Mouse (Mus musculus) layer of hippocampus, adult 2 months (tissue): ENCODE results near the gene Gpr19. TPM values are rescaled to one million over a fixed set of nuclear protein-coding genes. Genes with fewer than 3 reads are reported as not detected.

ENCODE experiments used
- DNase-seq, 2 experiments: peaks; one replicate each; pipeline ENCODE4 v3.0.0; 2022; ENCODE audit warnings: low spot score in 2 of 2
- H3K27ac ChIP-seq: fragments of 200-600 bp; 2 replicates; pipeline ENCODE4 v1.8.1; 2022
- H3K4me3 ChIP-seq: fragments of 200-600 bp; 2 replicates; pipeline ENCODE4 v1.8.1; 2022; ENCODE audit warnings: mild to moderate bottlenecking
- CTCF ChIP-seq: fragments of 200-600 bp; conservative IDR thresholded peaks from 2 replicates; pipeline ENCODE4 v1.8.1; 2022; ENCODE audit warnings: antibody characterized with exemption, mild to moderate bottlenecking, moderate library complexity
- total RNA-seq, 2 experiments: library from RNA; stranded (reverse); gene quantifications; 2 replicates each; pipeline ENCODE4 v1.2.3; 2021

Gpr19 gene
- total RNA-seq, 2 experiments from 2014 or later, result 22.0 to 27.4 TPM

DNA sequence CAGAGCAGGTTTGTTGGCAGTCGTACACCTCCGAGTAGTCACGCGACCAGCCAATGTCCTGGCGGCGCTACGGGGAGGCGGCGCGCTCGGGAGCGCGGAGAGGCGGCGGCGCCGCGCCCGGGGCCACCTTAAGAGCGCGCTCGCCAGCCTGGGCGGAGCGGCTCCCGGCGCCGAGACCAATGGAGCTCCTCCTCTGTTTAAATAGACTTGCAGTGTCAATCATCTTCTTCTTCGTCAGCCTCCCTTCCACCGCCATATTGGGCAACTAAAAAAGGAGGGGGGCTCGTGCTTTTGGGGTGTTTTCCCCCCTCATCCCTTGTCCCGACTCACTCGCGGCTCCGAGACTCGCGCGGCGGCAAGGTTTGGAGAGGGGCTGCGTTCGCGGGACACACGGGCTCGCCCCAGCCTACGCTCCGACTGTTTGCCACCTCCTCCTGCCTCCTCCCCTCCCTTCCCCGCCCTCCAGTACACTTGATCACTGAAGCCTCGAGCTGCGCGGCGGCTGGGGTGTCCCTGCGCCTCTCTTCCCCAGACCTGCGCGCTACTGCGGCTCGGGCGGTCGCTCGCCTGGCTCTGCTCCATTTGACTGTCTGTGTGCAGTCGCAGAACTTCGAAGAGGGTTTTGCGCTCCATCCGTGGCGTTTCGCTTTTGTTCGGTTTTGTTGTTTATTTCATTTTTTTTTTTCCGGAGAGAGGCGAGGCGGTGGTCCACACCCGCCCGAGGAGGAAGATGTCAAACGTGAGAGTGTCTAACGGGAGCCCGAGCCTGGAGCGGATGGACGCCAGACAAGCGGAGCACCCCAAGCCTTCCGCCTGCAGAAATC, 22.0 kb upstream of the Gpr19 start, which contains the start of gene Cdkn1b:
Gene Cdkn1b (plus strand): TSS at position 212 of the 824 bp plus-strand sequence.
- peak within 1 kb of the TSS; percentile 100 for H3K27ac ChIP-seq
- peak; percentile 46 for TF ChIP-seq CTCF

DNA sequence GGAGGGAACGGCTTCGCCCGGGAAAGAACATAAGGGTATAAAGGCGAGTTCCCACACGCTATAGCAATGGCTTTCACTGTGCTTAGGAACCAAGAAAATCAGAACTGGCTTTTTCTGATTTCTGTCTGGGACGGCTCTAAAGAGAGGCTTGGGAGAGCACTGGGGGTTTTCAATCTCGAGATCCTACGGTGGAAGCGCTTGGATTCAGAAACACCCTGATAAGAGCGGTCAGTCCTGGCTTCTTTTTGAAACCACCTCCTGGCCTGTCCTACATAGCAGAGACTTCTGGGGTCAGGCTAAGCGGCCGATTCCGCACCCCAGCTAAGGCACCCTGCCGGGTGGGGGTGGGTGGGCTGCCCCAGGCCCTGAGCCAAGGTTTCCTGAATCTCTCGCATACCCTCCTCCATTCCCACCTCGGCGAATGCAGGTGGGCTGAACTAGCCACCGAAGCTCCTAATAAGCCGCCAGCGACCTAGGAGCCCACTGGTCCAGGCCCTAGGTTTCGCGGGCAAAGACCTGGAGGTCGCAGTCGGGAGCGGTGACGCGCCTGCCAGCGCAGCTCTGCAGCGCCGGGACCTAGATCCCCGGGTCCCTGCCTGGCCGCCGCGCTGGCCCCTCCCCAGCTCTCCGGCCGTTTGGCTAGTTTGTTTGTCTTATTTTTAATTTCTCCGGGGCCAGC, 21.3 kb upstream of the Gpr19 start:
- Histone ChIP-seq H3K4me3 (peak overlapping the region; percentile 98), H3K27ac (peak overlapping the region; percentile 100)
- no peak for DNase-seq
- no peak for TF ChIP-seq CTCF

More for the DNA sequence above, 22.0 kb upstream of the Gpr19 start, which contains the start of gene Cdkn1b:
- peak within 1 kb of the TSS; percentile 98 for H3K4me3 ChIP-seq
- peak; percentile 87 to 92 for DNase-seq

DNA sequence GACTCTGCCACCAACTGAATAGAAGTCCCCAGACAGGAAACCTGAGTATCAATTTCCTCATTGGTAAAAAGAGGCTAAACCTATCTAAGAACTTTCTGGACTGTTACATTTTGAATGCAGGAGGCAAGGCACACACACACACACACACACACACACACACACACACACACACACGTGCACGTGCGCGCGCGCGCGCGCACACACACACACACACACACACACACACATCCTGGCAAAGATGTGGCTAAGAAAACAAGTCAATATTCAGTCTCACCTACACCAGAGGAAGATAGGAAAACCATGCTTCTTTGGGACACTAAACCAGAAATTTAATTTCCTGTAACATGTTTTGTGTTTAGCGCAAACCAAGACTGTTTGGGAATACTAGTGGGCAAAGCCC, 20.4 kb upstream of the Gpr19 start:
- H3K27ac ChIP-seq, result no peak overlapping the region
- TF ChIP-seq CTCF, result no peak
- no peak for DNase-seq
- H3K4me3 ChIP-seq, result no peak overlapping the region

DNA sequence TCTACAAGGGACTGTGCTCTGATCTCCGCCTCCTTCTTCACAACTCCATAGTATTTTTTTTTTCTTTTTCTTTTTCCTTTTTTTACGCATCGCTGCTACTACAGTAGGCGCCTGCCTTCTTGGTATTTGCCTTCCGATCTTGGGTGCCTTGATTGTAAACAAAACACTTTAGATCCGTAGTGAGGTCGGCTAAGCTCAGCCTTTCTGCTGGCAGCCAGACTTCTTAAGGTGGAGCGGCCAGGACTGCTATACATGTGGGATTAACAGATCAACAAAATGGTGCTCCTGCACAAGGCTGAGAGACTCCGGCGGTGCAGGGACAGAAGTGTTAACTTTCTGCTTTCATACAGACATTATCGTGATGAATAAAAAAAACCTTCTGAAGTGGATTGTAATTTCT, 18.7 kb upstream of the Gpr19 start:
- peak overlapping the region; percentile 53 for H3K4me3 ChIP-seq
- peak overlapping the region; percentile 80 for H3K27ac ChIP-seq
- TF ChIP-seq CTCF, result no peak
- peak in 1 of 2 experiments; percentile 23 for DNase-seq

DNA sequence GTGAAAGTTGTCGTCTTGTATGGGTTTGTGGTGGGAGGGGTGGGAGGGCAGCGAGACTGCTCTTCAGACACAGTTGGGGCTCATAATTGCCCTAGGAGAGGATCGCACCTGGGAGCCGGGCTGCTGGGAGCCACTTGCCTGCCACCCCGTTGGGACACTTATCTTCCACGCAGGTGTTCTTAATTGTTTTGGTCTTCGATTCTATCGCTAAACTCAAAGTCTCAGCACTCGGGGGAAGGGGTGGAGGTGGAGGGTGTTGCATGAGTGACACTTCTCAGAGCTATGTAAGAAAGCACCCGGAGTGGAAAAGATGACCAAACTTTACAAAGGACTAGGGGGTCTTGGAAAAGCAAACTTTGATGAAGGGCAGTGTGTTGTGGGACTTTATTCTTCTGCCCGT, 18.3 kb upstream of the Gpr19 start:
- Histone ChIP-seq H3K27ac (peak overlapping the region; percentile 80), H3K4me3 (peak overlapping the region; percentile 53)
- no peak for DNase-seq
- TF ChIP-seq CTCF, result no peak

DNA sequence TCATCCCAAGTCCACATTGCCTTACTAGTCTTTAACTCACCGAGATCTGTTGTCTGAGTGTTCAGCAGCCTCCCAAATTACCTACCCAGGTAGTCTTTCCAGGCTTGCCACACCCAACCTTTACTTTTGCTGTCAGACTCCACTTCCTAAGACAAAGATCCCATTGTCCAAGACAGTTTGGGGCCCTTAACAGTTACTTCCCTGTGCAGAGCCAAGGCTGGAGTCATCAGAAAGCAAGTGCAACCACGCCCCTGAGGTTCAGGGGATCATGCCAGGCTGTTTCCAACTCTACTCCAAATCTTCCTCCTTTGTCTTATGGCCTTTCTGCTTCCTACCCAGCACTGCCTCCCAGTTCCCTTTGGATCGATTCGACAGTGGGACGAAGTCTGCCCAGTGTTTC, 16.1 kb upstream of the Gpr19 start:
- no peak for DNase-seq
- TF ChIP-seq CTCF, result no peak
- H3K27ac ChIP-seq, result no peak overlapping the region
- no peak overlapping the region for H3K4me3 ChIP-seq

DNA sequence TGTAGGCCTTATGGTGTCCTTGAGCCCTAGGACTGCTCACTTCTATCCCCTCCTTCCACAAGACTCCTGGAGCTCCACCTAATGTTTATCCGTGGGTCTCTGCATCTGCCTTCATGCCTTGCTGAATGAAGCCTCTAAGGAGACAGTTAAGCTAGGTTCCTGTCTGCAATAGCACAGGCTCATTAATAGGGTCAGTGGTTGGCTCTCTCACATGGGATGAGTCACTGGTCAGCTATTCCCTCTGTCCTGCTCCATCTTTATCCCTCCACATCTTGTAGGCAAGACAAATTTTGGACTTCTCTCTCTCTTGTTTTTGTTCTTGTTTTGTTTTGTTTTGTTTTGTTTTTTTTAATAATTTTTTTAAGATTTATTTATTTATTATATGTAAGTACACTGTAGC, 7.4 kb upstream of the Gpr19 start:
- no peak for DNase-seq
- H3K4me3 ChIP-seq, result no peak overlapping the region
- no peak for TF ChIP-seq CTCF
- H3K27ac ChIP-seq, result no peak overlapping the region

DNA sequence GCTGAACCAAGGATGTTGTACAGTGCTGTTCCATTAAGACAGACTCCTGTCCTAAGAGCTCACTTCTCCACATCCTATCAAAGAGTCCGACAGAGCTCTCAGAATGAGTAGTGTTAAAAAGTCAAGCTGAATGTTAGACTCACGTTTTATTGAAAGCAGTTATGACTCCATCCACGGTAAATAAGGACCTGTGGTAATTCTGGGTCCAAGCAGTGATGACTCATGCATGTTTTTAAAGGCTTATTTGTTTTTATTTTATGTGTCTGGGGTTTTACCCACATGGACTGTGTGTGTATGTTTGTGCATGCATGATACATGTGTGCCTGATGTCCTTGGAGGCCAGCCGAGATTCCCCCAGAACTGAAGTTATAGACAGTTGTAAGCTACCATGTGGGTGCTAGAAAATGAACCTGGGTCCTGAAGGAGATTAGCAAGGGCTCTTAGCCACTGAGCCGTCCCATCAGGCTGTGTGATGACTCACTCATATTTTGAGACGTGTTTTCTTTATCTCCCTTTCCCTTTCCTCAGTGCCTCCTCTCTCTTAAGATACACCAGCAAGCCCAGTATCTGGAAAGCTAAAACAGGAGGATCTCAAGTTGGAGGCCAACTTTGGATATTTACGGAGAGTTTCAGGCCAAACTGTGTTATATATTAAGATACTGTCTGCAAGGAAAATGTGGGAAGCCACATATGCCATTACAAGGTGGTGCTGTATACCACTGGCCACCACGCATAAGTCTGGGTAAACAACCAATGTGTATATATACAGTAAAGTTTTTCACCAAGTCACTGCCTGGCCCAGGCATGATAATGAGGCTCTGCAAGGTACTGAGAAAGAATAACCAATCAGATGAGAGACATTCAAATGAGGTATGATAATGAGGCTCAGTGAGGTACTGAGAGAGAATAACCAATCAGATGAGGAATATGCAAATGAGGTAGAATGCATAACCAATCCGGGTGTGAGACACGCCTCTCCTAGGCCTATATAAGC, 5.8 kb upstream of the Gpr19 start:
- no peak overlapping the region for H3K4me3 ChIP-seq
- TF ChIP-seq CTCF, result no peak
- H3K27ac ChIP-seq, result no peak overlapping the region
- no peak for DNase-seq

DNA sequence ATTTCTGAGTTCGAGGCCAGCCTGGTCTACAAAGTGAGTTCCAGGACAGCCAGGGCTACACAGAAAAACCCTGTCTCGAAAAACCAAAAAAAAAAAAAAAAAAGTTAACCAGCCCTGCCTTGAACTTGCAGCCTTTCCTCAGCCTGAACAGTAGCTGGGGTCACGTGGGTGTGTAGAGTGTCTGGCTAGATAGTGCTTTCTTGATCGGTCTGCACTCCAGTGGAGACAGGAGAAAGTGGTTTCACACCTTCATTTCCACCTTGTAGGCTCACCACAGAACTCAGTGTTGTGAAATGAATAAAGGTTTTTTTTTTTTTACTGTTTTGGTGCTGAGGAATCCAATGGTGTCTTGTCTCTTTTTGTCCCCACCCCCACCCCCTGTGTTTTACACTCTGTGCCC, 5.0 kb upstream of the Gpr19 start:
- Histone ChIP-seq H3K27ac (no peak overlapping the region), H3K4me3 (no peak overlapping the region)
- TF ChIP-seq CTCF, result no peak
- no peak for DNase-seq

DNA sequence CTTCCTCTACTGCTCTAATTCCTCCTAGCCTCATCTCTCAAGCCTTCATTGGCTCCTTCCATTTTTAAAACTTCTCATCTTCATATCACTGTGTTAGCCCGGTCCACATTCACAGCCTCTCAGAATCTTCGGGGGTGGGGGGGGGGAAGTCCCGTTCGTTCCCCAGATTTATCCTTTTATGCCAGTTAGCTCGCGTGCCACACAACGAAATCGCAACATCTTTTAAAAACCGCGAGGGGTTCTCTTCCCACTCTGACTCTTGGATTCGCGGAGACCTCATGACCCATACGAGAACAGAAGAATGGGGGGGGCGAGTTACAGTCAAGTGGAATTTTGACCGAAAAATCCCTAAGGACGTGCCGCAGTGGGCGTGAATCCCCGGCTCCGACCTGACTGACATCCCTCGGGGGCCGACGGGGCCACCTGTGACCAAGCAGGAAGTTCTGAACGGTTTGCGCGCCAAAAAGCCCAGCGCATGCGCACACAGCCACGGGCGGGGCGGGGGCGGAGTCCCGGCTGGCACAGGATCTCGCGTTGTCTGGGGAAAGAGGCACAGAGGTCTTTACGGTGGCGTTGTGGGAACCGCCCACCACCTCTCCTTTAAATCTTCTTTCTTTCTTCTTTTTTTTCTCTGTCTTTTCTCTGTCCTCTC, 809 bp downstream of the Gpr19 start:
- H3K4me3 ChIP-seq, result peak overlapping the region; percentile 85
- peak overlapping the region; percentile 100 for H3K27ac ChIP-seq
- peak; percentile 93 to 98 for DNase-seq
- no peak for TF ChIP-seq CTCF

DNA sequence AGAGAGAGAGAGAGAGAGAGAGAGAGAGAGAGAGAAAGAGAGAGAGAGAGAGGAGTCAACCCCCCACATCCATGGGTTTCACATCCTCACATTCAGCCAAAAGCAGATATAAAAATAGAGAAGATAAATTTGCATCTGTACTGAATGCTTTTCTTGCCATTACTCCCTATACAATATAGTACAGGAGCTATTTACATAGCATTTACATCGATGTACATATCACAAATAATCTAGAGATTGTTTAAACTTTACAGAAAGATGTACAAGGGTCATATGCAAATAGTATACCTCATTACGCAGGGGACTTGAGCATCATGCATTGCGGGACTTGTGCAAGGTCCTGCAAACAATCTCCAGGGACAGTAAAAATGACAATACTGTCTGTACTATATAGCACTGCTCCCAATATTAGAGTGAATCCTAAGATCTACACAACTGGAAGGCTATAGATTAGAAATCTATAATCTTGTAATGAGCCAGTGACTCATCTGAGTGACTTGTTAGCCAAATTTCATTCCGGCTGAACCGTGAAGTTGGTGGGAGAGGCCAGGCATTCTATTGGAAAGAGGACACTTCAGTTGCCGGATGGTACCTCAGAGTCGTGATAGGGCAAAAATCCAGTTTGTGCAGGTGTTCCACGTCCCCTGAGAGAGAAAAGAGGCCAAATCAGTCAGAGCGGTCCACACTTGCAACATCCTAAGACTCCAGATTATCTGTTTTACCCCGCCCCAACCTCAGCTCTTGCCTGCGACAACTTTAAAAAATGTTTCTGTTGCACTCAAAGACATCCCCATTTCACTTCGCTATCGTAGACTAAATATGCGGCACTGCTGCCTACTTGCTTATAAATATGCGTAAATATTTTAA, 1.6 kb downstream of the Gpr19 start:
- TF ChIP-seq CTCF, result no peak
- Histone ChIP-seq H3K4me3 (peak overlapping the region; percentile 85), H3K27ac (peak overlapping the region; percentile 100; the same call in 1 of the 2 replicates)
- no peak for DNase-seq
